Mouse (Mus musculus) left cerebral cortex, postnatal 4 days (tissue): ENCODE measurements at regions not wholly inside any gene's neighbourhood (a gene's known extent, or its start where the extent isn't known, plus 50 kb on each side); places are given as distances from the start of the nearest gene placed in this dataset.
"Not testable (repeated sequence)": the region's sequence is repeated elsewhere in the genome, so short reads cannot be mapped to it uniquely, and the experiment has no call there.

Source experiments
- DNase-seq: peaks from one replicate; pipeline ENCODE4 v3.0.0-alpha.2; 2022
- intact Hi-C: fragments of 180-260 bp; cut with DNase I; formaldehyde crosslinking; loops from one replicate; pipeline ENCODE4 v1.15.1; 2025

DNA sequence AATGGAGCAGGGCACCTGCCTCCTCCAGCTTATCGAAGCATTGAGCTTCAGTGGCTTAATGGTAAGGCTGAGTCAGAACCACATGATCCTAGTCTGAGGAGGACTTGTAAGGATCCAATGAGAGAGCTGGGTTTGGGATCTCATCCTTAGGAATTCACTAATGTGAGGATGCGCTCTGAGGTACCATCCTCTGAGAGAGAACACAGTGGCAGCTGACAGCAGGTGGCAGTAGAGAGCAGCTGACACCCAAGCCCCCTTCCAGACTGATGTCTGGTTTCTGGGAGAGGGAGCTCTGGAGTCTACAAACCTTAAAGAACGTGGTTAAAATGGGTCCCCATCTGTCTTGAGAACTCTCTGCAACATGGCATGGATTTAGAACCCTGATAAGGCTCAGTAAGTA, 137.8 kb downstream of the B3glct start:
- intact Hi-C loops: no loop called here
- peak; percentile 71 for DNase-seq

DNA sequence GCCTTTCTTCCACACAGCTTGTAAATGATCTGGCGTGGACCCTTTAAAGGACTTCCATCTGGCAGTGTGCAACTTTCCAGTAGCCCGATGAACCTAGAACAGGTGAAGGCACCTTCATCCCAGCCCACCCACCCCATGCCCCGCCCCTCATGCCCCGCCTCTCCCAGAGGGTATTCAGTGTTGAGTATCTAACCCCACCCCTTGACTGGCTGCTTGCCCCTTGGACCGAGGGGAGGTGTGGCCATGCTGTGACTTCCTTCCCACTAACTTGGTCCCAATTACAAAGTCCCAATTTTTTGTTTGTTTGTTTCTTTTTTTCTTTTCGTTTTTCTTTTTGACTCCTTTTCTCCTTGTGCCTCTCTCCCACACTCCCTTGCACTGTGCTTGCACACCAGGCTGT, 140.8 kb downstream of the B3glct start:
- intact Hi-C loops: no loop called here
- no peak for DNase-seq

DNA sequence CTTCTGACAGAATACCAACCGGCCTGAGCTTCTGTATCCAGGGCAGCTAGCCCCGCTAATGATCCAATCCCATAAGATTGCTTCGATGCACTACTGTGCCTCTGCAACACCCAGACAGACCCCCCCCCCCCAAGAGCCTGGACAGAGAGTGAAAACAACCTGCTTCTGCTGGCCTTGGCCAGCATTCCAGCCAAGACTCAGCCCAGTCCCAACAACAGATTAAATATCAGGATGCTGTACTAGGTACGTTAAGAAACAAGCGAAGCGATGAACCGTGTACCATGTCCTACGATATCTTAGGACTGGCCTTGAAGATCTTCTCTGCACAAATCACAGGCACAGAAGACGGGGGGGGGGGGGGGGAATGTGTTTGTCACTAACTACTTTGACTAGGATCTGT, 145.8 kb downstream of the B3glct start:
- no peak for DNase-seq
- intact Hi-C loops: no loop called here

DNA sequence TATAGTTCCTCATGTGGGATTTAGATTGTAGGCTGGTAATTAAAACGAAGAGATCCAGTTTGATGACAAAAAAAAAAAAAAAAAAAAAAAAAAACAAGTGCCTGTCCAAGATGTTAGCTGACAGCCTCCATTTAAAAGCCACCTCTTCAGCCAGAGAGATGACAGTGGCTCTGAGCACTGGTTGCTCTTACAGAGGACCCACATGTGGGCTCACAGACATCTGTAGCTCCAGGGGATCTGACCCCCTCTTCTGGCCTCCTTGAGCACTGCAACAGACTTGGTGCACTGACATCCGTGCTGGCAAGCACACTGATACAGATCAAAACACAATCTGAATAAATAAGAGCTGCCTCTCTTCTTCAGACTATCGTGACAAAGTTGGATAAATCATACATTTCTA, 149.6 kb downstream of the B3glct start:
- intact Hi-C loops: no loop called here

DNA sequence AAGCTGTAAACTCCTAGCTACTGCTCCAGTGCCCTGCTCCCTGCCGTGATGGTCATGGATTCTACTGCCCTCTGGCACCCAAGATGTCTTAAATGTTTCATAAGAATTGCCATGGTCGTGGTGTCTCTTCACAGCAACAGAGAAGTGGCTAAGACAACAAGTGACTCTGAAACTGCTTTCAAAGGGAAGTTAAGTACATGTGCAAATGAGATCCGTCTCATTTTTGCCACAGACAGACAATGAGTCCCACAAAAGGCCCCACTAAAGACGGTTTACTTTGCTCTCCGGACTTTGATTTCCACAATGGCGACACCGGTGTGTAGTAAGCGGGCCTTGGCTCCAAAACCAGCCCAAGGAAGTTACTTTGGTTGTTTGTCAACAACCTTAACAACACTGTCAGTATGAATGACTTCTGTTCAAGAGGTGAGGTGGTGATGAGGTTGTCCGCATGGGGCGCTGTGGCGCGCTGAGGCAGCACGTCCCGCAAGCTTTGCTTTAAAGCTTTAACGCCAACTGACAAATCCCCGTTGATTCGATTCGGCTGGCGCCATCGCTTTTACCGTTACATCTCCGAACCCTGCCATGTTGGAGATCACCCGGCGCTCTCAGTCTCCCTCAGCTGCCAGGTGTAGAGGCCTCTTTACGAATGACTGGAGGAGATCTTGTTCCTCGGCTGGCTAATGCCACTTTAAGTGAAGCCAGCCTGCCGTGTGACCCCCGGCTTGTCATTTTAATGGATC, 153.3 kb downstream of the B3glct start:
- intact Hi-C loops: no loop called here
- DNase-seq: peak; percentile 86

More for the DNA sequence above, 149.6 kb downstream of the B3glct start:
- DNase-seq: no peak

DNA sequence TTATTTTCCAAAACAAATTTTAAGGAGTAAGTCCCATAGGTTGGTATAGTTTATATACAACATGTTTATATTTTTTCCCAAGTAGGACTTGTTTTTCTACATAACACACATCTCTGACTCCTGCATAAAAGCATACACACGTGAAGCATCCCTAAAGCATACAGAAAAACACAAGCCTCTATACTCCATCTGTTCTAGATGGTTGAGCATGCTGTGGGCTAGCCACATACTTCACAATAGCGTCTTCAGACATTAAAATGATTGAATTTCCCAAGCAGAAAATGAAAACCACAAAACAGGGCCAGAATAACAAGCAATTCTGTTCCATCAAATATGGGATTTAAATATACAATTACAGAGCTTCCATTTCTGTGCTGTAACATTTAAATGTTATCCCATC, 159.3 kb downstream of the B3glct start:
- no peak for DNase-seq
- intact Hi-C loops: no loop called here

DNA sequence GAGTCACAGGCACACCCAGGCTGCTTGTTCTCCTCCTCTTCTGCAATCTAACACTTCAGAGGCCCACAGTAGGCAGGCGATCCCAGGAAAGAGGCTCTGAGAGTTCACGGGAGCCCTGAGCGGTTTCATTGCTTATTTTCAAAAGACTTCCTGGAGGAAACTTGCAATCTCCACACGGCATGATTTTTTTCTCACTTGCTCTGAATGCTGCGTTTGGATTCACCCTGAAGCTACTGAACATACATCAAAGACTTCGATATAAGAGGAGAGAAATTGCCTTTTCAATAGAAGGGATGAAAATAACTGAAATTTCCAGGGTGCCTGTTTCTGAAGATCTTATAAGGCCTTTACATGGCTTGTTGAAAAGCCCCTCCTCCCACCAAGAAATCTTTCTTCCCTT, 164.5 kb downstream of the B3glct start:
- no peak for DNase-seq
- intact Hi-C loops: loop anchor here (10.0 kb wide), 2 partner anchors 98 to 128 kb away; no protein-coding TSS in a partner anchor

DNA sequence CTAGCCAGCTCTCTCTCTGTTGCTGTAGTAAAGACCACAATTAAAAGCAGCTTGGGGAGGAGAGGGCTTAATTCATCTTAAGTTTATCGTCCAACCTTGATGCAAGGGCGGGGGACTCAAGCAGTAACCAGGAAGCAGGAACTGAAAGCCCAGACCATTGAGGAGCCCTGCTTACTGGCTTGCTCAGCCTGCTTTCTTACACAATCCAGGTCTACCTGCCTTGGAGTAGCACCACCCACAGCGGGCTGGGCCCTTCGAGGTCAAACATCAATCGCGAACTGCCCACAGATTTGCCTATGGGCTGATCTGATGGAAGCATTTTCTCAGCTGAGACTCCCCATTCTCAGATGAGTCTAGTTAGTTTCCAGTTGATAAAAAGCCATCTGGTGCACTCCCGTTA, 165.3 kb downstream of the B3glct start:
- DNase-seq: no peak
- intact Hi-C loops: loop anchor here (10.0 kb wide), 2 partner anchors 99 to 129 kb away; no protein-coding TSS in a partner anchor

DNA sequence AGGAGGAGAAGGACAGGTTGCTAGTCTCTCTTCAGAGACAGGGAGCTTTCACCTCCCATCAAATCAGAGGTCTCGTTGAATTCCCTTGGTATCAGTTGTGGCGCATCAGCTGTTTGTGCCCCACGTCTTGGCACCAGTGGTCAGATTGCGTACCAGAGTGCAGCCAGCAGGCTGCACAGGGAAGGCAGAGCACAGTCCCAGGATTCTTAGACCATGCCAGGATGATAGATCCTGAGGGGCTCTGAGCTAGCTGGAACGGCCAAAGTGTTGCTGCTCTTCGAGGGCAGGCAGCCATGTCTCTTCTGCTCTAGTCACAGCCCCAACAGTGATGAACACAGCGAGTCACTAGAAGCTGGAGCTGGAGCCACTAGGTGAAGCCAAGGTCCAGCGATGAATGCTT, 167.2 kb downstream of the B3glct start:
- intact Hi-C loops: loop anchor here (10.0 kb wide), 2 partner anchors 100 to 130 kb away; no protein-coding TSS in a partner anchor

DNA sequence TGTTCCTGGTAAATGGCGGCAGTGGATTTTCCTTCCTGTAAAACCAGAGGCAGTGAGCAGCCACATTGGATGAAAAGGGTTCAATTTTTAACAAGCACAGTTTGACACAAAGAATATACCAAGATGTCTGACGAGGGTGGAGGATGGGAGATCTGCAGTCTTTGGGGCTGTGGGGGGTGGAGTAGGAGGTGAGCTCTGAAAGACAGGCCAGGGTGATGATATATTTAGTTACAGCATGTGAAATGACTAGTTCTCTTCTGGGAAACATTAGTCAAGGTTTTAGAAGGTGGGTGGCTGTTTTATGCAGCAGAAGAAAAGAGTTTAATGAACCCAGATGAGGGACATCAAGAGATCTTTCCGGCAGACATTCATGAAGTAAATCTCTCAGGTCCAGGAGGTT, 170.0 kb upstream of the Rxfp2 start:
- no peak for DNase-seq
- intact Hi-C loops: loop anchor here (10.0 kb wide), 2 partner anchors 104 to 134 kb away; no protein-coding TSS in a partner anchor

More for the DNA sequence above, 167.2 kb downstream of the B3glct start:
- peak; percentile 52 for DNase-seq

DNA sequence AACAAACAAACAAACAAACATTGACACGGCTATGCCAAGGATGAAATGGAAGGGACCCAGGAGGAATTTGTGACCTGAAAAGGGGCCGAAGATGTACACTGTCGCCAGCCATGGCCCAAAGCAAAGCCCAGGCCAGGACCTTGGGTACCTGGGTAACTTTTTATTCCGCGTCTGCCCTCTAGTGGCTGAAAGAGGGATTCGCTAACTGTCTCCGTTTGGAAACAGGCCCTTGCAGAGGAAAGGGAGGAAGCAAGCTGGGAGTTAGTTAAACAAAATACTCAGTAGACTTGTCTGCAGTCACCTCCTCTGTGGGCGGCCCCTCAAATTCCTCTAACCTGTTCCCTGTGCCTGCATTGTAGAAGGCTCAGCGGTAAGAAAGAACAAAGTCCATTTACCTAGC, 167.5 kb upstream of the Rxfp2 start:
- intact Hi-C loops: no loop called here
- peak; percentile 79 for DNase-seq

DNA sequence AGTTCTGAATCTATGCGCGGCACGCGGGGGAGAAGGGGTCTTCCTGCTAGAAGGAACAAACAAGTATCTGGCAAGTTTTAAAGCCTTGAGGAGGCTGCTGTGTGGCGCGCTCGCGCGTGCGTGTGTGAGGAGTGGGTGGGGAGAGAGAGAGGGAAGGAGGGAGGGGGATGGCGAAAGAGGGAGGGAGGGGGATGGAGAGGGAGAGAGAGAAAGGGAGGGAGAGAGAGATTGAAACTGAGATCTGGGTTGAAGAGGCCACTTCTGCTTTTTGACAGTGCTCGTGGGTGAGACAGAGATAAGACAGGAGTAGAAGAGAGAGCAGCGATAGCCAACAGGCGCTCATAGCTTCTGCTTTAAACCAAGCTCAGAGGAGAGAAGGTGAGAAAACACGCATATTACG, 166.0 kb upstream of the Rxfp2 start:
- intact Hi-C loops: no loop called here
- no peak for DNase-seq

DNA sequence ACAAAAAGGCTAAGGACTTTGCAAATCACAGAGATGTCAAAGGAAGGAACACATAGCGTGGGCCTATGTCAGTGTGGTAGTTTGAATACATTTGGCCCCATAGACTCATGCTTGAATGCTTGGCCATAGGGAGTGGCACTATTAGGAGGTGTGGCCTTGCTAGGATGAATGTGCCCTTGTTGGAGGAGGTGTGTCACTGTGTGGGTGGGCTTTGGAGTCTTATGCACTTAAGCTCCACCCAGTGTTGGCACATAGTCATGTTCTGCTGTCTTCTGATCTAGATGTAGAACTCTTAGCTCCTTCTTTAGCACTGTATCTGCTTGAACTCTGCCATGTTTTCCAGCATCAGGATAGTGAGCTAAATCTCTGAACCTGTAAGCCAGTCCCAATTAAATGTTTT, 162.4 kb upstream of the Rxfp2 start:
- no peak for DNase-seq
- intact Hi-C loops: no loop called here

DNA sequence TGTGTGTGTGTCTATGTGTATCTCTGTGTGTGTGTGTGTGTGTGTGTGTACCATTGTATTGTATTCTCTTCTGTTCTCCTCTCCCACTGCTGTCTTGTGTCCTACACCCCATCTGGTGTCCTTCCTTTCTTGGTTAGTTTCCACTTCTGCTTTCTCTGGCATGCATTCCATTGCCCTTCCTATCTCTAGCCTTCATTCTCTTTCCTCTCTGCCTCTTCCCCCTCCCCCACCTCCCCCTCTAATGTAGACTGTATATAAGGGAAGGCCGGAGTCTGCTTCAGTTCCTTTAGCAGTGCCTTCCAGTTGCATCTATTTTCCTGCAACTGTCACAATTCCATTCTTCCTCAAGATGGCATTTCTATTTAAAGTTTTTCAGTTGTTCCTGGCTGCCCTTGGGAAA, 161.5 kb upstream of the Rxfp2 start:
- intact Hi-C loops: no loop called here
- DNase-seq: no peak

DNA sequence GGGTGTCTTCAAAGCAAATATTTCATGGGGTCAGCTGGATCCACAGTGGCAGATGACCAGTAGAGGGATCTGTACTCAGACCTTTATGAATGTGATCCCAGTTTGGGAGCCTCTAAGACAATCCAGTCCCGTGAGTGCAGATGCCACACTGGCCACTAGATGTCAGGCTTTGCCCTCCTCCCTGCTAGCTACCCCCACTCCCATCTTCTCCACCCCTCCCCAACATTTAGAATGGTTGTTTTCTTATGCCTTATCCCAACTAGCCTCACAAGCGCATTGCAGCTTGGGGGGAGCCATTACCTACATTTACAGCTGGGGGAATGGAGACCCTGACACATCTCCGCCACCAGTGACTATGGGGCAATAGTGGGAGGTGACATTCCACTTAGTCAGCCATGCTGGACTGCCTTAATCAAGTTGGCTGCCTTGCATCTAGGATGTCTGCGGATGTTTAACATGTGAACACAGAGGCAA, 156.9 kb upstream of the Rxfp2 start:
- intact Hi-C loops: loop anchor here (5.0 kb wide), 1 partner anchor 161 kb away; no protein-coding TSS in a partner anchor
- peak; percentile 65 for DNase-seq

DNA sequence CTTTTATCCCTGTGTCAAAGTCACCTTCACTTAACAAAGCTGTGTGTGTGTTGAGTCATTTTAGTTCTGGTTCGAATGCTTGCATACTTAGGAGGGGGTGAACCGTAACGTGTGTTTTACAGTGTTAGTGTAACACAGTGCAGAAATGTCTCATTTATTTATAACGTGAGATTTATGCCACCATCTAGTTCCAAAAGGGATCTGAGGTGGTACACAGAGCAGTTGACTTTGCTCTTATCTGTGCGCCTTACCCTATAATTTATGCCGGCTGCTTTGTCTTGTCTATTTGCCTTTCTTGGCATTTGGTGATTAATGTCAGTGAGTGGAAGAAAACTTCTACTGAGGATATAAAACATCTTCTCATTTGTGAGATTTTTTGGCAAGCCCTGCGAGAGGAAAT, 150.5 kb upstream of the Rxfp2 start:
- DNase-seq: no peak
- intact Hi-C loops: no loop called here

DNA sequence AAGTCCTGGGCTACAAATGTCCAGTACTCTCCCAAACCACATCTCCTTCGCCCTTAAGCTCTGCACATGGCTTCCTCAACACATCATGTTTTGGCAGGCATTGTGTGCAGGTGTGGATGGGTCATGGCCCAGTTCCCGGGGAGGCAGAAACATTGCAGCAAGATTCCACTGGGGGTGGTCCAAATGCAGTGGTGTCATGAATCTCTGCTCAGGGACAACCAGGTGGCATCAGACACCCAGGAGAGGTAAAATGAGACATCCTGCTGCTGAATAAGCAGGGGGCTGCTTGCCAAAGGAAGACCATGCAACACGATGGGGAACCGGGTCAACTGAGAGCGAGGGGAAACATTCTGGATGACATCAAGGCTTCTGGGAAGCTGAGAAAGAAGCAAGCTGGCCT, 149.0 kb upstream of the Rxfp2 start:
- intact Hi-C loops: no loop called here
- no peak for DNase-seq

DNA sequence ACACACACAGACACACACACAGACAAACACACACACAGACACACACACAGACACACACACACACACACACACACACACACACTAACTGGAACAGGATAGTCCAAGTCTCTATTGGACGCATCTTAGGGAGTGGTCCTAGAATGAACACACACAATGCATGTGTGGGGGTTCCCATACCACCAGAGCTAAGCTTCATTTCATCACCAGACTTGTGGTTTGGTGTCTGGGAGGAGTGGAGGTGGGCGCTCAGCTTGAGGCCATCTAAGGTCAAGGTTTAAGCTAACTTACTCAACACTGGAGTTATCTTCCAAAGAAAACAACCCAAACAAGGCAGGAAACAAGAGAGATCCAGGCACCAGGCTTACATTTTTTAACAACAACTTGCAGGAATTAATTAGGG, 147.9 kb upstream of the Rxfp2 start:
- no peak for DNase-seq
- intact Hi-C loops: no loop called here

DNA sequence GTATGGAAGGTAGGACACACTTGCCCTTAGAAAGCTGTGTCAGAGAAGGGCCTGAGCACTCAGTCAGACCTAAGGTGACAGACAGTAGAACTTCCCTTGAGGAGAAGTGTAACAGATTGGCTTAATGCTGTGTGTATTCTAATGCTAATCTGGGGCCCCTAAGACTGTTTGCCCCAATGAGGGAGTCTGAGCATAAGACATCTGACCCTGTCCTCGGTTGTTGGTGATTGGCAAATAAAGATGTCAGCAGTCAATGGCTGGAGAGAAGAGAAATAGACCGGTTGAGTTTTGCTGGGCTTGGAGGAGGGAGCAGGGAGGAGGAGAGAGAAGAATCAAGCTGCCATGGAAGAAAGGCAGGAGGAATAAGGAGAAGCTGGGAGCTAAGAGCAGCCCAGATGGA, 147.0 kb upstream of the Rxfp2 start:
- intact Hi-C loops: no loop called here
- no peak for DNase-seq

DNA sequence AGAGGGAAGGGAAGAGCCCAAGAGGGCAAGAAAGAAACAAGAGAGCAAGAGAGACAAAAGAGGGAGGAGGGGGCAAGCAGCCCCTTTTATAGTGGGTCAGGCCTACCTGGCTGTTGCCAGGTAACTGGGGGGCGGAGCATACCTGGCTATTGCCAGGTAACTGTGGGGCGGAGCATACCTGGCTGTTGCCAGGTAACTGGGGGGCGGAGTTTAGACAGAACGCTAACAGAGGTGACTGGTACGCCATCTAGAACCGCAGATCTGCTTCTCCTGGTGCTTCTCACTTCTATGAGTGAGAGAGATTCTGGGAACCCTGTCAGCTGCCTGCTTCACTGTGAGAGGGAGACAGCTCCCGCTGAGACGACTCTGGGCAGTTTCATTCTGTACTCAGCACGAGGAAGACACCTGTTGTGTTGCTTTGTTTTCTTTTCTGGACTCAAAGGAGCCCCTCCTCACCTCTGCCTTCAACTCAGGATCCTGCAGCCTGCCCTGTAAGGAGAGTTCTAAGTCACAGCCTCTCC, 144.9 kb upstream of the Rxfp2 start:
- intact Hi-C loops: no loop called here
- no peak for DNase-seq

DNA sequence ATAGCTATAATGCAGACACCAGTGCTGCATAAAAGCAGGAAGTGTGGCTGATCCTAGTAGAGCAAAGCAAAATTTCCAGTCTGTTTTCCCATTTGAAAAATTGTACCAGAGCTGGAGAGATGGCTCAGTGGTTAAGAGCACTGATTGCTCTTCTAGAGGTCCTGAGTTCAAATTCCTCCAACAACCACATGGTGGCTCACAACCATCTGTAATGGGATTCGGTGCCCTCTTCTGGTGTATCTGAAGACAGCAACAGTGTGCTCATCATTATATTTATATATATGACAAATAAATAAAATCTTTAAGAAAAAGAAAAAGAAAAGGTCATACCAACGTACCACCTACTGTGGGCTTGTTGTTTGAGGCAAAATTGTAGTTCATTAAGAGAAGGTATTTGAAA, 144.1 kb upstream of the Rxfp2 start:
- intact Hi-C loops: no loop called here
- DNase-seq: no peak

DNA sequence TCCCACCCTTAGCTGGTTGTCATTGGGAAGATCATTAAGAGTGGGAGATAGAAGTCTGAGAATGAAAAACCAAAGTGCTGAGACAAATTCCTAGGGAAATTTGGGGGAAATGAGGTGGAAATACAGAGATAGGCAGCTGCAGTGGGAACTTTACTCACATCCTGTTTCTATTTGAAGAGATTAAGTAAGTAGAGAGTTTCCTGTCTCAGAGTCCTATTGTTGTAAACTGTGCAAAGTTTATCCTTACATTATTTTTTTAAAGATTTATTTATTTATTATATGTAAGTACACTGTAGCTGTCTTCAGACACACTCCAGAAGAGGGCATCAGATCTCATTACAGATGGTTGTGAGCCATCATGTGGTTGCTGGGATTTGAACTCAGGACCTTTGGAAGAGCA, 126.0 kb upstream of the Rxfp2 start:
- DNase-seq, intact Hi-C loops: not testable (repeated sequence)
